Mouse (Mus musculus) adrenal gland, adult 2 months (tissue): Measurements from ENCODE around the gene Tex22. TPM values are rescaled to one million over a fixed set of nuclear protein-coding genes. Genes with fewer than 3 reads are reported as not detected.

Experiments
- DNase-seq: peaks from one replicate; pipeline ENCODE4 v3.0.0; 2021
- microRNA-seq, 2 experiments: library from miRNA; unstranded; fragments of <30 nt; microRNA quantifications; one replicate each; pipeline ENCODE4 v1.2.0; 2021
- polyA plus RNA-seq: library from polyadenylated mRNA; depleted of rRNA; stranded (reverse); fragments of >200 nt; gene quantifications from 2 replicates; pipeline ENCODE4 v1.2.3, GENCODE M21; 2012; rRNA removed
- total RNA-seq, 2 experiments: library from RNA; stranded (reverse); gene quantifications; 2 replicates each; pipeline ENCODE4 v1.2.3; 2021

Tex22 gene
- total and polyA plus RNA-seq, 3 experiments: 0.28 to 0.90 (median 0.43) TPM

DNA sequence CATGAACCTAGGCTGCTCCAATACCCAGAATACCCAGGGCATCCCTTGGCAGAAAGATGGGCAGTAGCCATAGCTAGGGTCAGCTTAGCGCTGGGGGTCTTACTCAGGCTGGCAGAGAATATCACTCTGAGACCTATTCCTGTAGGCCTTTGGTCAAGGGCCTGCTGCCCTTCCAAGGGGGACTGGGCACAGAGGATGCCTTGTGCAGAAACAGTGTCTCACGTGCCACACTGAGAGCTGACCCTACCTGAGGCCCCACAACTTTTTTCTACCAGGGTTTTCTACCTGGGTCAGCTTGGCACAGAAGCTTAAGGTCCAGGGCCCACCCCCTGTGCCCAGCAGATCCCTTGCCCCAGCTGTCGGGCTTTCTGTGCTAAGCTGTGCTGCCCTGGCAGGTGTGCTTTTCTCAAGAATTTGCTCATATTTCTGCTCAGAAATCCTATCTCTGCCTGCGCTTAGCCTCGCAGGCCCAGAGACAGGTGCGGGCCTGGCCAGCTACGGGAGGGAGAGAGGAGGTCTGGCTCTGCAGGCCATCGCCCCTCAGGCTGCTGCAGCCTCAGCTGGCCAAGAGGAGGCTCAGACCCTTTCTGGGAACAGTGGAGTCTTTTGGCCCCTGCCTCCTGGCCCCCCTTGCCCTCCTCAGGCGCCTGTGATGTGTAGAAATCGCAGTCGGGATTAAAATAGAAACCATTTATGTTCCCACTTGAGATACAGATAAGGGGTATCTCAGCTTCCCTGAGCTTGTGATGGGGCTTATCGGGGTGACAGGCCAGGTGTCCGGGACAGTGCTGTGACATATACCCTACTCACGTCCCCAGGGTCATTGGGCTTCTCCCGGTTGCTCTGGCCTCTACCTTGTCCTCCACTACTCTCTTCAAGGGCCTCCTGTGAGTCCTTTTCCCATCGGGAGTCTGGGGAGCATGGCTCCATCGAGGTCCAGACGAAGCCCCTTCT, 63.2 kb downstream of the Tex22 start:
- no peak for DNase-seq

DNA sequence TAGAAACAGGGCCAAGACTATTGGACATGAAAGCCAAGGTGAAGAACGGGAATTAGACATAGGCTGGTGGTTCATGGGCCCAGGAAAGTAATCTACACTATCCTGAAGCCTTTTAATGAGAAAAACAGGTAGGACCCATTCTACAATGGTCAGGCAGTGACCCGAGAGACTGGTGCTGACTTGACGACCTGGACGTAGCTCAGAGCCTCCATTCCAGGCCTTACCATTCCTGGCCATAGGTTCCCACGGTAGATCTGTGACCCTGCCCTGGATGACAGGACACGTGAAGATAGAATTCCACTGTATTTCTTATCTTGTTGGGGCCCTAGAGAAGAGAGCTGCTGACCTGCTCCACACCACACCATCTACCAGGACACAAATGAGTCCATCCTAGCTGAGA, 64.0 kb downstream of the Tex22 start:
- no peak for DNase-seq

Small RNAs within 50 kb of the gene (microRNA-seq; reads per million reads assigned to microRNA genes)
- 0 reads per million in 2 experiments for gene Gm44471

Other genes starting within 250 kb of the Tex22 start
- gene Cdca4, start 245.1 kb upstream of the Tex22 start, total RNA-seq: 10 to 100 TPM; 11.0 to 13.0 TPM
- 8.1 and 9.4 TPM in 2 replicates for gene Cdca4, start 245.1 kb upstream of the Tex22 start, polyA plus RNA-seq
- gene Gpr132, start 206.3 kb upstream of the Tex22 start, total RNA-seq: under 1 TPM; 0.26 to 0.59 TPM
- 1.3 TPM in 2 replicates for gene Gpr132, start 206.3 kb upstream of the Tex22 start, polyA plus RNA-seq
- gene Jag2, start 144.7 kb upstream of the Tex22 start, total RNA-seq: 1 to 10 TPM; 3.5 to 6.1 TPM
- 12.8 and 25.8 TPM in 2 replicates for gene Jag2, start 144.7 kb upstream of the Tex22 start, polyA plus RNA-seq
- gene Nudt14, start 132.4 kb upstream of the Tex22 start, total RNA-seq: 10 to 100 TPM; 24.6 to 34.4 TPM
- 35.4 and 45.9 TPM in 2 replicates for gene Nudt14, start 132.4 kb upstream of the Tex22 start, polyA plus RNA-seq
- 10 to 100 TPM; 14.6 to 24.7 TPM for gene Btbd6, start 98.0 kb upstream of the Tex22 start, total RNA-seq
- 165 and 232 TPM in 2 replicates for gene Btbd6, start 98.0 kb upstream of the Tex22 start, polyA plus RNA-seq
- 10 to 100 TPM; 41.9 to 46.8 TPM for gene Brf1, start 73.8 kb upstream of the Tex22 start, total RNA-seq
- gene Brf1, start 73.8 kb upstream of the Tex22 start, polyA plus RNA-seq: 70.6 and 71.2 TPM in 2 replicates
- gene Pacs2, start 60.0 kb upstream of the Tex22 start, total RNA-seq: 10 to 100 TPM; 38.7 to 42.1 TPM
- 51.9 and 66.9 TPM in 2 replicates for gene Pacs2, start 60.0 kb upstream of the Tex22 start, polyA plus RNA-seq
- 100 to 1,000 TPM in 1 of 2 experiments, 10 to 100 TPM in 1; 76.6 to 102 TPM for gene Mta1, start 23.8 kb downstream of the Tex22 start, total RNA-seq
- gene Mta1, start 23.8 kb downstream of the Tex22 start, polyA plus RNA-seq: 164 TPM in 2 replicates
- 10 to 100 TPM; 57.5 to 58.2 TPM for gene Crip2, start 65.7 kb downstream of the Tex22 start, total RNA-seq
- gene Crip2, start 65.7 kb downstream of the Tex22 start, polyA plus RNA-seq: 159 and 168 TPM in 2 replicates
- 100 to 1,000 TPM in 1 of 2 experiments, 10 to 100 TPM in 1; 51.5 to 101 TPM for gene Crip1, start 71.8 kb downstream of the Tex22 start, total RNA-seq
- 31.7 and 36.9 TPM in 2 replicates for gene Crip1, start 71.8 kb downstream of the Tex22 start, polyA plus RNA-seq
- gene Tedc1, start 81.9 kb downstream of the Tex22 start, total RNA-seq: 1 to 10 TPM in 1 of 2 experiments, under 1 TPM in 1; 0.66 to 1.4 TPM
- 3.6 and 6.6 TPM in 2 replicates for gene Tedc1, start 81.9 kb downstream of the Tex22 start, polyA plus RNA-seq
- 1 to 10 TPM; 2.8 to 9.7 TPM for gene Tmem121, start 111.4 kb downstream of the Tex22 start, total RNA-seq
- gene Tmem121, start 111.4 kb downstream of the Tex22 start, polyA plus RNA-seq: 11.9 and 15.9 TPM in 2 replicates